Mouse (Mus musculus) inflammation-experienced regulatory T-cells (primary cell): ENCODE results near the gene Lpcat2b. TPM values are rescaled to one million over a fixed set of nuclear protein-coding genes. Genes with fewer than 3 reads are reported as not detected.

ENCODE experiments used
- polyA plus RNA-seq, 2 experiments: library from polyadenylated mRNA; unstranded; fragments of 100-300 nt; shearing (Covaris generic); gene quantifications; one replicate each; pipeline ENCODE4 v1.2.1; 2017

Gene Lpcat2b
- not detected for polyA plus RNA-seq

GRCm38 (mm10) chr5:107431249-107431648 is at the start of gene Lpcat2b:
Lpcat2b (plus strand) TSS chr5:107431549.

GRCm38 (mm10) chr5:107402436-107402835 is 28.9 kb upstream of the Lpcat2b start, which contains the start of gene Ephx4:
Ephx4 (plus strand) TSS chr5:107402736.

GRCm38 (mm10) chr5:107437464-107438281 is 6.3 kb downstream of the Lpcat2b start, which contains the start of gene Btbd8:
Btbd8 (plus strand) TSS chr5:107437997.

Other genes starting within 250 kb of the Lpcat2b start
- 10 to 100 TPM; 10.3 to 40.0 TPM for gene Tgfbr3, start 141.9 kb upstream of the Lpcat2b start, polyA plus RNA-seq
- 1 to 10 TPM in 1 of 2 experiments, under 1 TPM in 1; 0.48 to 1.2 TPM for gene Brdt, start 100.4 kb upstream of the Lpcat2b start, polyA plus RNA-seq
- gene Ephx4, start 28.8 kb upstream of the Lpcat2b start, polyA plus RNA-seq = 1 to 10 TPM in 1 of 2 experiments, under 1 TPM in 1; 0.95 to 2.4 TPM
- 1 to 10 TPM; 7.5 to 8.0 TPM for gene Btbd8, start 6.4 kb downstream of the Lpcat2b start, polyA plus RNA-seq
- under 1 TPM; 0.33 to 0.40 TPM for gene Gm42669, start 76.1 kb downstream of the Lpcat2b start, polyA plus RNA-seq
- gene 1700028K03Rik, start 103.2 kb downstream of the Lpcat2b start, polyA plus RNA-seq = 1 to 10 TPM in 1 of 2 experiments, under 1 TPM in 1; 0.75 to 1.1 TPM
- gene Rpap2, start 165.8 kb downstream of the Lpcat2b start, polyA plus RNA-seq = 10 to 100 TPM; 18.7 to 32.7 TPM
- gene Glmn, start 166.3 kb downstream of the Lpcat2b start, polyA plus RNA-seq = 10 to 100 TPM; 11.3 to 20.0 TPM